Mouse (Mus musculus): ENCODE results near the gene Mbd6. TPM values are rescaled to one million over a fixed set of nuclear protein-coding genes. Genes with fewer than 3 reads are reported as not detected.
"Not testable (repeated sequence)": the region's sequence is repeated elsewhere in the genome, so short reads cannot be mapped to it uniquely, and the experiment has no call there.

Gene Mbd6
- polyA plus RNA-seq, 1 experiment from 2014 or later = 17.5 TPM

- H3K4me3 ChIP-seq = peak within 1 kb of the TSS; percentile 71
- peak within 1 kb of the TSS; percentile 63 for H3K4me2 ChIP-seq (replicated peaks)
- WGBS = under 1% methylated on average over 65 of the region's 65 CpGs
- H3K36me3 ChIP-seq = peaks cover 20% of the 10 kb centered on the region
- H3K9me3 ChIP-seq = no peaks in the 10 kb centered on the region
- peak within 1 kb of the TSS; percentile 79 for H3K27ac ChIP-seq (replicated peaks)
- peak; percentile 99 for ATAC-seq (replicated peaks)
- peak within 1 kb of the TSS; percentile 73 for H3K9ac ChIP-seq (replicated peaks)
- no peaks in the 10 kb centered on the region for H3K27me3 ChIP-seq
- peaks cover 13% of the 10 kb centered on the region for H3K4me1 ChIP-seq
Measured at GRCm38 (mm10) chr10:127311476-127312355, 22.9 kb upstream of the Mbd6 start, which contains the start of gene Mars. Gene Mars, minus strand, starts transcription at chr10:127311786.

GRCm38 (mm10) chr10:127310523-127311475, 22.0 kb upstream of the Mbd6 start:
- H3K27me3 ChIP-seq = no peaks in the 10 kb centered on the region
- peaks cover 27% of the 10 kb centered on the region for H3K36me3 ChIP-seq
- WGBS = 39% methylated on average over 23 of the region's 23 CpGs
- peak overlapping the region; percentile 63 for H3K4me2 ChIP-seq (replicated peaks)
- peak overlapping the region; percentile 71 for H3K4me3 ChIP-seq
- no peaks in the 10 kb centered on the region for H3K9me3 ChIP-seq
- H3K9ac ChIP-seq (replicated peaks) = peak overlapping the region; percentile 73
- H3K27ac ChIP-seq (replicated peaks) = peak overlapping the region; percentile 79
- ATAC-seq (replicated peaks) = peak; percentile 17
- H3K4me1 ChIP-seq = peaks cover 13% of the 10 kb centered on the region

- WGBS = 91% methylated on average over 3 of the region's 3 CpGs
- H3K27ac ChIP-seq (replicated peaks); H3K9me3 ChIP-seq; H3K27me3 ChIP-seq; H3K4me2 ChIP-seq (replicated peaks); ATAC-seq (replicated peaks); H3K9ac ChIP-seq (replicated peaks); H3K4me3 ChIP-seq: not testable (repeated sequence)
- peaks cover 13% of the 10 kb centered on the region for H3K4me1 ChIP-seq
- H3K36me3 ChIP-seq = peaks cover 43% of the 10 kb centered on the region
Measured at GRCm38 (mm10) chr10:127309167-127309566, 20.3 kb upstream of the Mbd6 start.

GRCm38 (mm10) chr10:127303136-127303535, 14.3 kb upstream of the Mbd6 start:
- H3K27me3 ChIP-seq = no peaks in the 10 kb centered on the region
- no peak overlapping the region for H3K4me2 ChIP-seq (replicated peaks)
- no peak overlapping the region for H3K9ac ChIP-seq (replicated peaks)
- no peak overlapping the region for H3K4me3 ChIP-seq
- no peak overlapping the region for H3K27ac ChIP-seq (replicated peaks)
- no peak for ATAC-seq (replicated peaks)
- H3K9me3 ChIP-seq = no peaks in the 10 kb centered on the region
- peaks cover 88% of the 10 kb centered on the region for H3K36me3 ChIP-seq
- no peaks in the 10 kb centered on the region for H3K4me1 ChIP-seq
- 91% methylated on average over 11 of the region's 11 CpGs for WGBS

- Histone ChIP-seq H3K27ac (replicated peaks) (no peak overlapping the region), H3K9me3 (no peaks in the 10 kb centered on the region), H3K4me3 (no peak overlapping the region), H3K9ac (replicated peaks) (no peak overlapping the region), H3K4me2 (replicated peaks) (no peak overlapping the region), H3K4me1 (no peaks in the 10 kb centered on the region), H3K36me3 (peaks cover 92% of the 10 kb centered on the region), H3K27me3 (no peaks in the 10 kb centered on the region)
- no peak for ATAC-seq (replicated peaks)
- WGBS = 95% methylated on average over 6 of the region's 6 CpGs
Measured at GRCm38 (mm10) chr10:127300361-127300760, 11.5 kb upstream of the Mbd6 start.

DNA sequence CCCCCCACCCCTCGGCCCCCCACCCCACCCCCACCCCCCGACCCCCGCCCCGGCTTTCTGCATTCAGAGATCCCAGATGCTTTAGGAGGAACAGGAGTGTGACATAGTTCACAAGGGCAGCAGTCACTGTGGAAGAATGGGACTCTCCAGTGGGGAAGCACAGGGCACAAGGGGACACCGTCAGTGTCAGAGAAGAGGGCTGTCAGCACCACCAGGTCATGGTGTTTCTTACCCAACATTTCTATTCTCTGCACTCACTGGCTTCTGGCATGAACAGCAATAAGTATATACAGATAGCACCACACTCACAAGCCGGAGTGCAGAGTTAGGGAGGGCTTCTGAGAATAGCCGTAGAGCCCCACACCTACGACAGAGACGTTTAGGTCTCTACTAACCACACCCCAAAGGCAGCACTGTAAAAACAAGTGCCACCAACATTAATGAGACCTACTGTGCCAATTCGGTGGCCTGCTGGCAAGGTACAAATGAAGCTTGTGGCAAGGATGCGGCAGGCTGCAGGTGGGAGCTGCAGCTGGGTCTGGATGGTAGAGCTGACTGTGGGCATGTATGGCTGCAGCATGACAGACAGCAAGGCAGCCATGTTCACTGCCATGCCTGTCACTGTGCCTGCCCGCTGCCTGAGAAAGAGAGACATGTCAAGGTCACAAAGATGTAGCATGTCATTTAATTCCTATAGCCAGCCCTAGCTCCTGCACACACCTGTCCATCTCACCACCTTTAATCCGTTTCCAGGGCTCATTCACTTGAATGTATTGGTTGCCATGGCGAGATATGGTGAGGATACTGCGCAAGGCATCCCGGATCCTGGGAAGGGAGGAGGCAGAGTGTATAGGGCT, 8.4 kb upstream of the Mbd6 start:
- H3K4me2 ChIP-seq (replicated peaks) = no peak overlapping the region
- H3K9ac ChIP-seq (replicated peaks) = no peak overlapping the region
- no peak for ATAC-seq (replicated peaks)
- peaks cover 82% of the 10 kb centered on the region for H3K36me3 ChIP-seq
- no peak overlapping the region for H3K27ac ChIP-seq (replicated peaks)
- no peaks in the 10 kb centered on the region for H3K27me3 ChIP-seq
- H3K4me3 ChIP-seq = no peak overlapping the region
- 91% methylated on average over 16 of the region's 16 CpGs for WGBS
- H3K9me3 ChIP-seq = no peaks in the 10 kb centered on the region
- peaks cover 2% of the 10 kb centered on the region for H3K4me1 ChIP-seq

- H3K9ac ChIP-seq (replicated peaks) = no peak overlapping the region
- no peaks in the 10 kb centered on the region for H3K9me3 ChIP-seq
- H3K27ac ChIP-seq (replicated peaks) = no peak overlapping the region
- H3K4me1 ChIP-seq = peaks cover 12% of the 10 kb centered on the region
- peaks cover 71% of the 10 kb centered on the region for H3K36me3 ChIP-seq
- H3K27me3 ChIP-seq = no peaks in the 10 kb centered on the region
- no peak overlapping the region for H3K4me3 ChIP-seq
- H3K4me2 ChIP-seq (replicated peaks) = no peak overlapping the region
- no peak for ATAC-seq (replicated peaks)
- WGBS = 91% methylated on average over 24 of the region's 24 CpGs
Measured at GRCm38 (mm10) chr10:127295986-127296794, 7.4 kb upstream of the Mbd6 start.

DNA sequence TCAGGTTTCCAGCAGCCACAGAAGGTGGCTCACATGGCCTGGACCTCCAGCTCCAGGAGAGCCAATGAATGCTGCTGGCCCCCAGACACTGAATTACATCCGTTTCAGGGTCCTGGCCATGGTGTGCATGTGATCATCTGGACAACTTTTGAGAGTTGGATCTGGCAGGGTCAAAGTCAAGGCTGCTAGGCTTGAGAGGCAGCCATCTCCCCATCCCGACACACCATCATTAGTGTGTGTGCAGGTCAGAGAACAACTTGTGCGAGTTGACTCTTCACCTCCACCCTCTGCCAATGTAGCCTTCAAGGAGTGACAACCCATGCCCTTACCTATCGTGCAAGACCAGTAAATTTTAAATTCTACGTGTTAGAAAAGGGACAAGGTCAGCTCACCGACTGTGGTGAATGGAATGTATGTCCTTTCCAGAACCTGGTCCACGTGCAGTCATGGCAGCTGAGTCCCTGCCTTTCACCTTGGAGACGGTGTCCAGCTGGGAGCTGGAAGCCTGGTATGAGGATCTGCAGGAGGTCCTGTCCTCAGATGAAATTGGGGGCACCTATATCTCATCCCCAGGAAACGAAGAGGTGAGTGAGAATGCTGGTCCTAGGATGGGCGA, 6.2 kb upstream of the Mbd6 start:
- Histone ChIP-seq H3K27me3 (no peaks in the 10 kb centered on the region), H3K4me2 (replicated peaks) (no peak overlapping the region), H3K27ac (replicated peaks) (no peak overlapping the region), H3K9ac (replicated peaks) (no peak overlapping the region), H3K9me3 (no peaks in the 10 kb centered on the region), H3K4me1 (peaks cover 17% of the 10 kb centered on the region), H3K36me3 (peaks cover 61% of the 10 kb centered on the region), H3K4me3 (no peak overlapping the region)
- WGBS = 92% methylated on average over 10 of the region's 10 CpGs
- no peak for ATAC-seq (replicated peaks)

DNA sequence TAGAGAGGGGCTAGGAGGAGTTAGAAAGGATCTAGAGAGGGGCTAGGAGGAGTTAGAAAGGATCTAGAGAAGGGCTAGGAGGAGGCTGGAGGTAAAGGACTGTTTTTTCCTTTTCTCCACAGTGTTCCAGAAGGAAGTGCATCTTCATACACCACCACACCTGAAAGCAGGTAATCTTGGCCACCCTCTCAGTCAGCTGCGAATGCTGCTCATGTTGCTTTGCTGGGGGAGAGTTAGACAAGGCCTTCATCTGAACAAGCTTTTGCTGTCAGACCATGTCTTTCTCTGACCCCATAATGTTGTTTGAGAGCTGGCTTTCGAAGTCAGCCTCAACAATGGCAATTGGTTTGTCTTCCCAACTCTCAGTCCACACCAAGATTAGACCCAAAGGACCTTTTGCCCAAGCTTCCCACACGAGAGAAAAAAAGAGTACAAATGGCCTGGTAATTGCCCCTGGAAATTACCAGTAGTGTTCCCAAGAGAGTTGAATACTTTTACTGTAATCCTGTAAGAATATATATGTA, 4.8 kb upstream of the Mbd6 start:
- H3K4me1 ChIP-seq = peaks cover 26% of the 10 kb centered on the region
- no peak for ATAC-seq (replicated peaks)

DNA sequence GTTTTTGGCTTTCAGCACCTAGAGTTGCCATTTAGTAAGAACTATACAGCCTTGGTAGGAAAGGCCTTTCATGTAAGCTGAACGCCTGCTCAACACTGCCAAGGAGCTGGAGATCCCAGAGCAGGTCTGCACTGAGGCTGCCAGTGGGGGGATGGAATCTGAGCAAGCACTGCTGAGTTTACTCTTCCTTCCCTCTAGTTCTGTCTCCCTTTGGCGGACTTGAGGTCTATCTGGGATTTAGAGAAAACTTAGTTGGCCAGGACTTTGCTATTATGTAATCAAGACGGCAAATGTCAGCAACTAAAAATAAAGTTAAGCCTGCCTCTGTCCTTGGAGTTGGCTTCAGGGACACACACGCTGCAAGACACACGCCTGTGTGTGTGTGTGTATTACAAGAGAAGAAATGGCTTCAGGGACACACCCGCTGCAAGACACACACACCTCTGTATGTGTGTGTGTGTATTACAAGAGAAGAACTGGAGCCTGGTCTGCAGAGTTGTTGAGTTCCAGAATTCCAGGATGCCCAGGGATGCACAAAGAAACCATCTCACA, 4.2 kb upstream of the Mbd6 start:
- 89% methylated on average over 6 of the region's 6 CpGs for WGBS
- H3K27ac ChIP-seq (replicated peaks) = no peak overlapping the region
- H3K4me2 ChIP-seq (replicated peaks) = no peak overlapping the region
- no peak overlapping the region for H3K4me3 ChIP-seq
- H3K27me3 ChIP-seq = no peaks in the 10 kb centered on the region
- peaks cover 27% of the 10 kb centered on the region for H3K4me1 ChIP-seq
- no peak for ATAC-seq (replicated peaks)
- no peak overlapping the region for H3K9ac ChIP-seq (replicated peaks)
- no peaks in the 10 kb centered on the region for H3K9me3 ChIP-seq
- H3K36me3 ChIP-seq = peaks cover 46% of the 10 kb centered on the region

More for the DNA sequence above, 4.8 kb upstream of the Mbd6 start:
- Histone ChIP-seq H3K9ac (replicated peaks) (no peak overlapping the region), H3K27ac (replicated peaks) (no peak overlapping the region), H3K4me3 (no peak overlapping the region), H3K9me3 (no peaks in the 10 kb centered on the region), H3K36me3 (peaks cover 48% of the 10 kb centered on the region), H3K27me3 (no peaks in the 10 kb centered on the region), H3K4me2 (replicated peaks) (no peak overlapping the region)
- 88% methylated on average over 3 of the region's 3 CpGs for WGBS

Data from forebrain, embryonic 15.5 days (tissue).